Mouse (Mus musculus): Measurements from ENCODE around the gene Hcn1. TPM values are rescaled to one million over a fixed set of nuclear protein-coding genes. Genes with fewer than 3 reads are reported as not detected.

Hcn1 gene
- polyA plus RNA-seq, 1 experiment from 2014 or later: 1.3 TPM

DNA sequence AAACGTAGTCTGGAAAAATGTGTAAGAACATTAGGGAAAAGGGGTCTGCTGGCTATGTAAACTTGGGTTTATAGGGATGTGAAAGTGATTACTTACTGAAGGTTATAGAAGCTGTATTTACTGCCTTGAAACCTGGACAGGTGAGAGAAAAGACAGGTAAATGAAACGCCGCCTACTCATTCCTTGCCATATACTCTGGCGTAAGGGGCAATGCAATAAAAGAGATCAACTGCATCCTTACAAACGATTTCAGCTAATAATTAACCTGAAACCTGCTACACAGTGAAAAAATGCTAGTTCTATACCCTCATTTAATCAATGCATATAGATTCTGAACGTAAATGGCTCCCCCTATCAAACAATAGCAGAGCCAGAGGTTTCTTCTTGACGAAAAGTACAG lies 17.4 kb downstream of the Hcn1 start:
- Histone ChIP-seq H3K4me1 (replicated peaks) (no peaks in the 10 kb centered on the region), H3K9me3 (0 out of 2 replicates have a peak, but pooled peaks cover 3% of the 10 kb centered on the region), H3K4me2 (no peak overlapping the region), H3K27ac (replicated peaks) (no peak overlapping the region), H3K36me3 (no peaks in the 10 kb centered on the region), H3K4me3 (no peak overlapping the region), H3K27me3 (no peaks in the 10 kb centered on the region), H3K9ac (no peak overlapping the region)
- WGBS: 87% methylated on average over 7 of the region's 7 CpGs
- no peak for ATAC-seq (ENCODE audit: low FRiP score, low read depth)

DNA sequence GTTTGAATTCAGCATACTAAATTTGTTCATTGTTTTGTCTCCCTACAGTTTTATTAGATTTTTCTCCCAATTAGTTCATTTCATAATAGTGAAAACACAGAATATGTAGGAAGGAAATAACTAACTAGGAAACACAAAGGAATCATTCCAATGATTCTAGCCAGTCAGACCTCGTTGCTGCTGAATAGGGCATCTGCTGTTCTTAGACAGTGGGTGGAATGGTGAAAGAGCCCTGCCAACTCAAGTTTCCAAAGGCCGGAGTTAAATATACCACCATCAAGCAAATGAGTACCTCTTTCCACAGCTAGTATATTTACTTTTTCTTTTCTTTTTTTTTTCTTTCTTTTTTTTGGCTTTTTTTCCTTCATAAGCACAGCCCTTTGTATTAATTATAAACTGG lies 55.4 kb downstream of the Hcn1 start:
- H3K4me1 ChIP-seq (replicated peaks): no peaks in the 10 kb centered on the region
- H3K4me3 ChIP-seq: no peak overlapping the region
- no peak overlapping the region for H3K27ac ChIP-seq (replicated peaks)
- no peaks in the 10 kb centered on the region for H3K27me3 ChIP-seq
- WGBS: 57% methylated on average over 2 of the region's 2 CpGs
- no peak for ATAC-seq (ENCODE audit: low FRiP score, low read depth)
- no peaks in the 10 kb centered on the region for H3K9me3 ChIP-seq
- no peak overlapping the region for H3K4me2 ChIP-seq
- H3K9ac ChIP-seq: no peak overlapping the region
- H3K36me3 ChIP-seq: no peaks in the 10 kb centered on the region

DNA sequence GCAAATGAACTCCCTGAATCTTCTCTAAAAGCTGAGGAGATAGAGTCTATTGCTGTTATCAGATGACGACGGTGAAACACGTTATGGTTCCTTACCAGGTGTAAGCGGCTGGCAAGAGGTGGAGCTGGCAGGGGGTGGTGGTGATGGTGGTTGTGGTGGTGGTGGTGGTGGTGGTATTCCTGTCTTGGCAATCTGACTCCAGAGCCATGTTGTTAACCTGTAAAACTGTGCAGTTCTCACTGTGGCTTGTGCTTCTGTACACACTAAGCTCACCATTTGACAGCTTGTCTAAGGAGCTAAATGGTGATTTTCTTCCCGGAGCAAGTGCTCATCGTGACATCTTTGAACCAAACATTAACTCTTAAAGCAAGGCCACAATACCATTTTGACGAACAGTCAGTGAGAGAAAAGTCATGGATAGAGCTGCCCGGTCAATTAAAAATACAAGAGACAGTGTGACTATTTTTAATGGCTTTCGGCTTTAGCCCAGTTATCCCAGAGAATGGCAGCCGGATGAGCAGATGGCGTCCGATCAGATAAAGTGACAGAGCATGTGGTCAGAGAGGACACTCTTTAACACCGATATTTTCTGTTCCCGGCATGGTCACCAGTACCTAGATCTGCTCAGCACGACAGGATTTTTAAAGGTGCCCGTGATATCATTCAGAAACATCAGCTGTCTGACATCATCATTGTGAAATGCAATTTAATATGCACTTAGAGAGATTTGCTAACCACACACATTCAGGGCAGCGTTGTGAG lies 56.5 kb downstream of the Hcn1 start:
- Histone ChIP-seq H3K9me3 (no peaks in the 10 kb centered on the region), H3K27me3 (no peaks in the 10 kb centered on the region), H3K27ac (replicated peaks) (no peak overlapping the region), H3K4me3 (no peak overlapping the region), H3K4me2 (no peak overlapping the region), H3K4me1 (replicated peaks) (no peaks in the 10 kb centered on the region), H3K9ac (no peak overlapping the region), H3K36me3 (no peaks in the 10 kb centered on the region)
- 78% methylated on average over 17 of the region's 17 CpGs for WGBS
- no peak for ATAC-seq (ENCODE audit: low FRiP score, low read depth)

DNA sequence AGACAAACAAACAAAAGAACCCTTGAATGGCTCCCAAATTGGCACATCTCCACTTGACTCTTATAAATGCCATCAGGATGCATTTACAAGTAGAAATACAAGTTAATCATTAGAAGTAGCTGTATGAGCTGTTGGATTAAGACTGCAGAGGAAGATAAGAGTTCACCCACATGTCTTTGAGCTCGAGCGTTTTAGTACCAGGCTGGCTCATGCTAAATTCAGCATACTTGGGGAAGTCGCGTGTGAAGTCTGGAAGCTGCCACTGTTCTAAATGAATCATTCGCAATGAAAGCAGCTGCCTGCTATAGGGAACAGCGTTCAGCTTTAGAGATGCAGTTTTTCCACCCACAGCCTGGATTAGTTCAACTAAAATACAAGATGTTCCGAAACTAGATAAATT lies 57.4 kb downstream of the Hcn1 start:
- WGBS: 72% methylated on average over 7 of the region's 7 CpGs
- H3K27me3 ChIP-seq: no peaks in the 10 kb centered on the region
- H3K9me3 ChIP-seq: no peaks in the 10 kb centered on the region
- H3K36me3 ChIP-seq: no peaks in the 10 kb centered on the region
- H3K4me2 ChIP-seq: no peak overlapping the region
- no peak overlapping the region for H3K4me3 ChIP-seq
- no peak overlapping the region for H3K27ac ChIP-seq (replicated peaks)
- ATAC-seq (ENCODE audit: low FRiP score, low read depth): no peak
- no peaks in the 10 kb centered on the region for H3K4me1 ChIP-seq (replicated peaks)
- no peak overlapping the region for H3K9ac ChIP-seq

DNA sequence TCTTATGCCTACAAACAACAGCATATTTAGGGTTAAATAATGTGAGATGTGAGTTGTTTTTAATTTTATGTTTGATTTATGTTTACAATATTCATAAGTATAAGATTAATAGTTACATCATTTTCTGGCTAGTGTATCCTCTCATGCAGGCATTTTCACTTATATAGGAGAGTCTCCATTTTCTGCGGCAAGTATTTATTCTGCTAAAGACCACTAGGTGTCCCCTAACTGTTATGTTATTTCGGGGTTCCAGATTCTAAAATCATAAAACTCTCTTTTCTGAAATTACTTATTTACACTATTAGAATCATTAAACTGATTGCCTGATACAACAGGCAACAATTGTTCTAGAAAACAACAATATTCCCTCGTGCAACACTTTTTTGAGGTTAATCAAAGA lies 60.5 kb downstream of the Hcn1 start:
- Histone ChIP-seq H3K9ac (no peak overlapping the region), H3K9me3 (no peaks in the 10 kb centered on the region), H3K4me1 (replicated peaks) (no peaks in the 10 kb centered on the region), H3K4me2 (no peak overlapping the region), H3K4me3 (no peak overlapping the region), H3K36me3 (no peaks in the 10 kb centered on the region), H3K27me3 (no peaks in the 10 kb centered on the region), H3K27ac (replicated peaks) (no peak overlapping the region)
- ATAC-seq (ENCODE audit: low FRiP score, low read depth): no peak
- 75% methylated on average over 3 of the region's 3 CpGs for WGBS

- Histone ChIP-seq H3K36me3 (no peaks in the 10 kb centered on the region), H3K27ac (replicated peaks) (no peak overlapping the region), H3K4me2 (no peak overlapping the region), H3K9ac (no peak overlapping the region), H3K27me3 (no peaks in the 10 kb centered on the region), H3K4me3 (no peak overlapping the region), H3K4me1 (replicated peaks) (no peaks in the 10 kb centered on the region), H3K9me3 (no peaks in the 10 kb centered on the region)
- ATAC-seq (ENCODE audit: low FRiP score, low read depth): no peak
- WGBS: 62% methylated on average over 2 of the region's 2 CpGs
Measured at GRCm38 (mm10) chr13:117669303-117669702, 67.2 kb downstream of the Hcn1 start.

GRCm38 (mm10) chr13:117671851-117672250 lies 69.7 kb downstream of the Hcn1 start:
- Histone ChIP-seq H3K27me3 (no peaks in the 10 kb centered on the region), H3K4me3 (no peak overlapping the region), H3K9me3 (no peaks in the 10 kb centered on the region), H3K4me1 (replicated peaks) (no peaks in the 10 kb centered on the region), H3K4me2 (no peak overlapping the region), H3K9ac (no peak overlapping the region), H3K27ac (replicated peaks) (no peak overlapping the region), H3K36me3 (no peaks in the 10 kb centered on the region)
- WGBS: 100% methylated on average over 1 of the region's 1 CpGs
- no peak for ATAC-seq (ENCODE audit: low FRiP score, low read depth)

DNA sequence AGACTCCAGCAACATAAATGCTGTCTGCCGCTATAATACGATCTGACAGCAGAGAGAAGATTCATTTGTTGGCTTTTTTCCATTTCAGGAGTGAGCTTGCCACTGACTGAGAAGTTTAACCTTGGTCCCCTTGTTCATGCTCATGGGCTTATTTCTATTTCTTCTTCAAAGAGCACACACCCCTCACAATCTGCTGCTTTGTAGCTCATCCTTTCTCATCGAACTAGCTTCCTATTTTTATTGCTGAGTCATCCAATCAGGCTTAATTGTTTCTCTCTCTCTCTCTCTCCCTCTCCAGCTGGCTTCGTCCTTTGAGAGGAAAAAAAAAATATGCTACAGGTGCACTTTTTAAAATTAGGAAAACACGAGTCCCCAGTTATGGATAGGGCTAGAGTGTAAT lies 74.3 kb downstream of the Hcn1 start:
- no peak overlapping the region for H3K9ac ChIP-seq
- H3K4me3 ChIP-seq: no peak overlapping the region
- 67% methylated on average over 5 of the region's 5 CpGs for WGBS
- no peak overlapping the region for H3K27ac ChIP-seq (replicated peaks)
- no peaks in the 10 kb centered on the region for H3K27me3 ChIP-seq
- no peak for ATAC-seq (ENCODE audit: low FRiP score, low read depth)
- H3K9me3 ChIP-seq: no peaks in the 10 kb centered on the region
- no peak overlapping the region for H3K4me2 ChIP-seq
- H3K36me3 ChIP-seq: no peaks in the 10 kb centered on the region
- H3K4me1 ChIP-seq (replicated peaks): no peaks in the 10 kb centered on the region

- Histone ChIP-seq H3K27ac (replicated peaks) (no peak overlapping the region), H3K27me3 (no peaks in the 10 kb centered on the region), H3K4me1 (replicated peaks) (no peaks in the 10 kb centered on the region), H3K4me2 (no peak overlapping the region), H3K9ac (no peak overlapping the region), H3K4me3 (no peak overlapping the region), H3K9me3 (no peaks in the 10 kb centered on the region), H3K36me3 (no peaks in the 10 kb centered on the region)
- no peak for ATAC-seq (ENCODE audit: low FRiP score, low read depth)
- 93% methylated on average over 7 of the region's 7 CpGs for WGBS
Measured at GRCm38 (mm10) chr13:117687670-117688069, 85.5 kb downstream of the Hcn1 start.

- ATAC-seq (ENCODE audit: low FRiP score, low read depth): no peak
- no peak overlapping the region for H3K27ac ChIP-seq (replicated peaks)
- H3K9ac ChIP-seq: no peak overlapping the region
- H3K4me3 ChIP-seq: no peak overlapping the region
- H3K36me3 ChIP-seq: no peaks in the 10 kb centered on the region
- no peaks in the 10 kb centered on the region for H3K4me1 ChIP-seq (replicated peaks)
- H3K27me3 ChIP-seq: no peaks in the 10 kb centered on the region
- H3K4me2 ChIP-seq: no peak overlapping the region
- 89% methylated on average over 1 of the region's 1 CpGs for WGBS
- no peaks in the 10 kb centered on the region for H3K9me3 ChIP-seq
Measured at GRCm38 (mm10) chr13:117694729-117695332, 92.7 kb downstream of the Hcn1 start.

- H3K9ac ChIP-seq: no peak overlapping the region
- no peak overlapping the region for H3K4me3 ChIP-seq
- no peak overlapping the region for H3K4me2 ChIP-seq
- ATAC-seq (ENCODE audit: low FRiP score, low read depth): no peak
- no peaks in the 10 kb centered on the region for H3K9me3 ChIP-seq
- no peak overlapping the region for H3K27ac ChIP-seq (replicated peaks)
- H3K4me1 ChIP-seq (replicated peaks): 0 out of 2 replicates have a peak, but pooled peaks cover 5% of the 10 kb centered on the region
- H3K36me3 ChIP-seq: no peaks in the 10 kb centered on the region
- no peaks in the 10 kb centered on the region for H3K27me3 ChIP-seq
Measured at GRCm38 (mm10) chr13:117705573-117705972, 103.5 kb downstream of the Hcn1 start.

DNA sequence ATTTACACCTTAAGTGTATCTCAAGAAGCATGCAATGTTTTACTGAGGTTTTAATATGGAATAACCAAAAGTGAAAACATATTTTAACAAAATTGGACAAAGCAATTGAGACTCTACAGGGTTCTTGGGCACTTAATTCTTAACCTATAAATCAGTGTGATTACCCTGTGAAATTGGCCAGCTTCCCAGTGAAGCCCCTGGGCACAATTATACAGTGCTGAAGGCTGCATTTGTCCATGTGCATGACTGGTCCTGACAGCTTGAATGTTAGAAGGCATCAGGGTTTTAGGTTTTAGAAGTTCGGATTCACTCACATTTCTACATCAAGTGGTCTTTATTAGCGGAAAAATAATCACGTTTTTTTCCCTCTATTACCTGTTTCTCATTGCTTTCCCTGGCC lies 103.9 kb downstream of the Hcn1 start:
- WGBS: 60% methylated on average over 3 of the region's 3 CpGs
- Histone ChIP-seq H3K4me3 (no peak overlapping the region), H3K4me1 (replicated peaks) (0 out of 2 replicates have a peak, but pooled peaks cover 5% of the 10 kb centered on the region), H3K27ac (replicated peaks) (no peak overlapping the region), H3K27me3 (no peaks in the 10 kb centered on the region), H3K4me2 (no peak overlapping the region), H3K9me3 (no peaks in the 10 kb centered on the region), H3K9ac (no peak overlapping the region), H3K36me3 (no peaks in the 10 kb centered on the region)
- ATAC-seq (ENCODE audit: low FRiP score, low read depth): peak; percentile 84

DNA sequence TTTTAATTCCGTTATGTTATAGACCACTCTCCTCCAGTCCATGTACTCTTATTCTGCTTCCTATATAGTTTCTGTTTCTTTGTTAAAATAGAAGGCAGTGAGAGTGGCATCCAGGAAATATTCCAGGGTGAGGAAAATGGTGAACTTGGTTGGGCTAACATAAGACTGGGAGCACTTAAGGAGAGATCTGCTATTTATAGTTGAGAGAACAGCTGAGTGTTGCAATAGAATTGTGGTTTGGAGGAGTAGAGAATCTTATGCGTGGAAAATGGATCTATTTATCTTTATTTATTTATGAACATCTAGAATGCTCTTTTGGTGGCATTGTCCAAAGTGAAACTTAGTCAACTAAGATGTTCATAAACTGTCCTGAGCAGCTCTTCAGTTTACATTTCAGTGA lies 104.4 kb downstream of the Hcn1 start:
- 67% methylated on average over 2 of the region's 2 CpGs for WGBS
- no peak overlapping the region for H3K4me3 ChIP-seq
- no peaks in the 10 kb centered on the region for H3K36me3 ChIP-seq
- H3K27ac ChIP-seq (replicated peaks): no peak overlapping the region
- no peaks in the 10 kb centered on the region for H3K9me3 ChIP-seq
- H3K4me2 ChIP-seq: no peak overlapping the region
- ATAC-seq (ENCODE audit: low FRiP score, low read depth): no peak
- H3K9ac ChIP-seq: no peak overlapping the region
- 0 out of 2 replicates have a peak, but pooled peaks cover 5% of the 10 kb centered on the region for H3K4me1 ChIP-seq (replicated peaks)
- H3K27me3 ChIP-seq: no peaks in the 10 kb centered on the region

Measured in hindbrain, embryonic 15.5 days (tissue).